Mouse (Mus musculus) lung, adult 10 weeks (tissue): ENCODE results near the gene Gm21719. TPM values are rescaled to one million over a fixed set of nuclear protein-coding genes. Genes with fewer than 3 reads are reported as not detected.

Source experiments
- polyA plus RNA-seq: library from polyadenylated mRNA; stranded (reverse); fragments of 350-450 nt; fragmentation: Illumina TruSeq; extraction: RNeasy Lipid Tissue Mini Kit (QIAGEN cat#74804); gene quantifications from one replicate; pipeline ENCODE4 v1.2.3, GENCODE M21; 2014; ENCODE audit warnings: low read depth, low replicate concordance; ENCODE audit not compliant: insufficient read depth

Gene Gm21719
- polyA plus RNA-seq, result not detected

DNA sequence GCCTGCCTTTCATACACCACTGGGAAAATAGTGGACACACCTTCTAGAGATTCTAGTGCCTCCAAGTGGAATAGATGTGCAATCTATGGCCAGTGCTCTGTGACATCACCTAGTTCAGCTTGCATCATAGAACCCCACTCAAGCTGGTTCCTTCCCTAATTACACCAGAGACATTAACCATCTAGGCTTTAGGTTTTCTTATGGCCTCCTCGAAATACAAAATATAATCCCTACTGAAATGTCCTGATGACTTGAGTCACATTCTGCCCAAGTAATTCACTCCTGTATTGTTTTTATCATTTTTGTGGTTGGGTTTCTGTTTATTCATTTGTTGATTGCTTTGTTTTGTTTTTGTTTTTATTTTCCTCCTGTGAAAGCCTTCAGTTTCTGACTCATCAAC lies at the start of gene Gm21719:
TSS of gene Gm21719 (minus strand) at position 101 of the 400 bp plus-strand sequence.

Other genes with a start within 250 kb of the Gm21719 start
- gene Gm28919, start 99.3 kb downstream of the Gm21719 start, polyA plus RNA-seq, result not detected
- not detected for gene Gm20830, start 235.4 kb upstream of the Gm21719 start, polyA plus RNA-seq